Mouse (Mus musculus) embryonic facial prominence, embryonic 14.5 days (tissue): ENCODE data around the gene Tstd2. TPM values are rescaled to one million over a fixed set of nuclear protein-coding genes. Genes with fewer than 3 reads are reported as not detected.

ENCODE experiments used
- ATAC-seq: fragments of 200-750 bp; cut with Nextera tagmentation; 2 replicates; pipeline ENCODE4 v1.8.0; 2017; ENCODE audit warnings: low read depth, moderate number of reproducible peaks, moderate TSS enrichment
- DNase-seq: peaks from one replicate; pipeline ENCODE4 v3.0.0-alpha.2; 2015; ENCODE audit warnings: low spot score
- H3K27ac ChIP-seq: fragments of 300-500 bp; sonication (generic); replicated peaks from 2 replicates; pipeline ENCODE4 v1.5.1; 2014; ENCODE audit warnings: low read depth, mild to moderate bottlenecking, low read length, moderate library complexity
- H3K27me3 ChIP-seq: fragments of 300-500 bp; sonication (generic); replicated peaks from 2 replicates; pipeline ENCODE4 v1.6.1; 2014; ENCODE audit warnings: low read length; ENCODE audit not compliant: control insufficient read depth, insufficient read depth
- H3K36me3 ChIP-seq: fragments of 300-500 bp; sonication (generic); 2 replicates; pipeline ENCODE4 v1.6.1; 2014; ENCODE audit warnings: low read length, mixed read lengths; ENCODE audit not compliant: control insufficient read depth, insufficient read depth
- H3K4me1 ChIP-seq: fragments of 300-500 bp; sonication (generic); 2 replicates; pipeline ENCODE4 v1.6.1; 2014; ENCODE audit warnings: antibody characterized with exemption, low read length; ENCODE audit not compliant: control insufficient read depth, insufficient read depth
- H3K4me2 ChIP-seq: fragments of 300-500 bp; sonication (generic); 2 replicates; pipeline ENCODE4 v1.6.1; 2014; ENCODE audit warnings: low read depth, mild to moderate bottlenecking, low read length, moderate library complexity, mixed read lengths
- H3K4me3 ChIP-seq: fragments of 300-500 bp; sonication (generic); 2 replicates; pipeline ENCODE4 v1.5.1; 2014; ENCODE audit warnings: low read depth, mild to moderate bottlenecking, low read length
- H3K9ac ChIP-seq: fragments of 300-500 bp; sonication (generic); 2 replicates; pipeline ENCODE4 v1.6.1; 2014; ENCODE audit warnings: low read depth, mild to moderate bottlenecking, low read length, moderate library complexity, mixed read lengths
- H3K9me3 ChIP-seq: fragments of 300-500 bp; sonication (generic); 2 replicates; pipeline ENCODE4 v1.6.1; 2016; ENCODE audit warnings: low read length; ENCODE audit not compliant: control insufficient read depth
- WGBS: fragments of 180-500 bp; shearing (Covaris S2); extraction: QIAGEN DNeasy Blood & Tissue Kit; methylation state at CpG from one replicate; pipeline ENCODE4 v1.1.7; 2014; 5-methylcytosine and 5-hydroxymethylcytosine counted together
- polyA plus RNA-seq: library from polyadenylated mRNA; unstranded; fragments of >200 nt; fragmentation: Nextera tagmentation; extraction: Ambion mirVana; gene quantifications from 2 replicates; pipeline ENCODE4 v1.2.1, GENCODE M21; 2014

Tstd2 gene
- 15.0 and 15.4 TPM in 2 replicates for polyA plus RNA-seq

DNA sequence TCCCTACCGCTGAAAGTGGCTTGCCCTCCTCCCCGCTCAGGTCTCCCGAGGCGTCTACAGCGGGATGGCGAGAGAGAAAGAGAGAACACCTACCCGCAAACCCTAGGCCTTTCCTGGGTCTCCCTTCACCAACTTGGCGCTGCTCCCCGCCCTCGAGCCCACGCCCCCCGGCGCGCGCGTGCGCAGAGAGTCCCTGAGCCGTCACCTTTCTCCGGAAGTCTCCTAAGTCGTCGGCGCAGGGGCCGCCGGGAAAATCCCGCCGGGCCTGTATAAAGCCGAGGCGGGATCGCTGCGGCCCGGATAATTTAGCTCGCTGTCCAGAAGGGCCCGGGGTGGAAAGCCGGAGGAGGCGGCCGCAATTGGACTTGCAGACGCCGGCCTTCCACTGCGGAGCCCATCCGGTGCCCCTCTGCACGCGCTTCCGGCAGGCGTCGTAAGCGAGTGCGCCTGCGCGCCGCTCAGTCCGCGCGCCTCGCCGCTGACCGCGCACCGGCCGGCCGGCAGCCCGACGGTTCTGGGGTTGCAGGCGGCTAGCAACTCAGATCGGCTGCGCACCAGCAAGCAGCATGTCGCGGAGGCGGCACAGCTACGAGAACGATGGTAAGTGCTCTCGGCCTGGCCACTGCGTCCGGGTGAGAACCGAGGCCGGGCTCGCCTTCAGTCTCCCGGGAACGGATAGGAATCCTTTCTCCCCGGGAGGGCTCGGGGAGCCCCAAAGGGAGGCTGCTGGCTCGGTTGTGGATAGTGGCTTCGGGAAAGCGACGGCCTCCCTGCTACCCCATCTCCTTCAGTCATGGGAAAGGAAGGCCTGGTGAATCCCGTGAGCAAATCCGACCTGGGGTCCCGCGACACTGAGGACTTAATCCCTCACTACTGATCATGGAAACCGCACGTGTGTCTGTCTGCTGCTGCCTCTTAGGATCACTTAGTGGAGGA lies at the start of gene Tstd2, which contains the start of gene Ncbp1:
Gene Tstd2, minus strand, starts transcription at position 408 of the 936 bp plus-strand sequence.
Gene Ncbp1, plus strand, starts transcription at position 327 of the 936 bp plus-strand sequence.
- Histone ChIP-seq H3K9me3 (no peaks in the 10 kb centered on the region), H3K27me3 (no peaks in the 10 kb centered on the region), H3K4me2 (peak within 1 kb of the TSS; percentile 87), H3K4me1 (peaks cover 15% of the 10 kb centered on the region), H3K9ac (peak within 1 kb of the TSS; percentile 95), H3K36me3 (peaks cover 22% of the 10 kb centered on the region), H3K27ac (peak within 1 kb of the TSS; percentile 98), H3K4me3 (peak within 1 kb of the TSS; percentile 97)
- WGBS: under 1% methylated on average over 37 of the region's 90 CpGs
- DNase-seq (peak; percentile 95), ATAC-seq (peak; percentile 92)

DNA sequence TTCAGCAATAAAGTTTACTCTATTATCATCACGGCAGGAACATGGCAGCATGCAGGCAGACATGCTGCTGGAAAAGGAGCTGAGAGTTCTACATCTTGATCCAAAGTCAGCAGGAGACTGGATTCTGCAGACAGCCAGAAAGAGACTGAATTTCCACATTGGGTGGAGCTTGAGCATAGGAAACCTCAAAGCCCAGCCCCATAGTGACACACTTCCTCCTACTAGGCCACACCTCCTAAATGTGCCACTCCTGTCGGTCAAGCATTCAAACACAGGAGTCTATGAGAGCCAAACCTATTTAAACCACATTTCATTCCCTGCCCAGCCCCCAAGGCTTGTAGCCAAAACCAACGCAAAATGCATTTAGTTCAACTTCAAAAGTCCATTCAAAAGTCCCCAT lies 48.0 kb upstream of the Tstd2 start:
- no peak overlapping the region for H3K4me3 ChIP-seq
- no peaks in the 10 kb centered on the region for H3K4me1 ChIP-seq
- ATAC-seq: no peak
- peaks cover 78% of the 10 kb centered on the region for H3K36me3 ChIP-seq
- H3K27me3 ChIP-seq: no peaks in the 10 kb centered on the region
- 65% methylated on average over 3 of the region's 3 CpGs for WGBS
- no peak overlapping the region for H3K9ac ChIP-seq
- DNase-seq: no peak
- H3K4me2 ChIP-seq: no peak overlapping the region
- no peak overlapping the region for H3K27ac ChIP-seq
- no peaks in the 10 kb centered on the region for H3K9me3 ChIP-seq

DNA sequence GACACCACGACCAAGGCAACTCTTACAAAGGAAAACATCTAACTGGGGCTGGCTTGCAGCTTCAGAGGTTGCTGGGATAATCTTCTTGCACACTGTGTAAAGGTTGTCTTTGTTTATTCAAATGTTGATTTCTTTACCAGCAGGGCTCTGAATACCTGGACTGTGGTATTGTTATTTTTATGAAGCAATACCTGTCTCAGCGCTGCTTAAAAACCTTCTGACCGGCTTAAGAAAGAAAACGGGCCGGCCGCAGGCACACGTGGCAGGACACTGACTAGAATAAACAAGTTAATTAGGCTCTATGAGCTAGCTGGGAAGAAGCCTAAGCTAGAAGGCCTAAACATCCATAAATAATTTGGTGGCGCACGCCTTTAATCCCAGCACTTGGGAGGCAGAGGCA lies 47.4 kb upstream of the Tstd2 start:
- ATAC-seq (no peak), DNase-seq (no peak)
- no peaks in the 10 kb centered on the region for H3K4me1 ChIP-seq
- 82% methylated on average over 9 of the region's 9 CpGs for WGBS
- no peak overlapping the region for H3K9ac ChIP-seq
- H3K27ac ChIP-seq: no peak overlapping the region
- peaks cover 79% of the 10 kb centered on the region for H3K36me3 ChIP-seq
- H3K4me3 ChIP-seq: no peak overlapping the region
- no peak overlapping the region for H3K4me2 ChIP-seq
- no peaks in the 10 kb centered on the region for H3K27me3 ChIP-seq
- no peaks in the 10 kb centered on the region for H3K9me3 ChIP-seq

DNA sequence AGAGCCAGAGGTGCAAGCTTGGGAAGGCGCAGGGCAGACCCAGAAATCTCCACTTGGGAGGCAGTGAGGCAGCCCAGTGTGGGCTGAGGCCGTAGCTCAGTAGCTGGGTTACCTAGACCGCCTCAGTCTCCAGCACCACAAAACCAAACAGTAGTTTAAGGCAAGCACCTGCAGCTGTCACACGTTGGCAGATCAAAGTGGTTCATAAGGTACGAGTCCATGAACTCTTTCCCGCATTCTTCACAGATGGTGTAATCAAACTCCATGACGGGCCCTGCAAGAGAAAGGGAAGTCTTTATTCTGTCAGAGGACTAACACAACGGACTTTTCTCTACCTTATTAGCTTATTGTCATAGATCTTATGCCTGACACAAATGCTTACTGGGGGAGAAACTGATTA lies 46.9 kb upstream of the Tstd2 start:
- no peaks in the 10 kb centered on the region for H3K4me1 ChIP-seq
- DNase-seq (peak; percentile 30), ATAC-seq (0 out of 2 replicates have a peak, but pooled peaks have one; percentile 41)
- WGBS: 63% methylated on average over 8 of the region's 8 CpGs
- no peaks in the 10 kb centered on the region for H3K9me3 ChIP-seq
- no peaks in the 10 kb centered on the region for H3K27me3 ChIP-seq
- H3K36me3 ChIP-seq: peaks cover 77% of the 10 kb centered on the region
- no peak overlapping the region for H3K4me3 ChIP-seq
- H3K27ac ChIP-seq: no peak overlapping the region
- no peak overlapping the region for H3K9ac ChIP-seq
- H3K4me2 ChIP-seq: no peak overlapping the region

DNA sequence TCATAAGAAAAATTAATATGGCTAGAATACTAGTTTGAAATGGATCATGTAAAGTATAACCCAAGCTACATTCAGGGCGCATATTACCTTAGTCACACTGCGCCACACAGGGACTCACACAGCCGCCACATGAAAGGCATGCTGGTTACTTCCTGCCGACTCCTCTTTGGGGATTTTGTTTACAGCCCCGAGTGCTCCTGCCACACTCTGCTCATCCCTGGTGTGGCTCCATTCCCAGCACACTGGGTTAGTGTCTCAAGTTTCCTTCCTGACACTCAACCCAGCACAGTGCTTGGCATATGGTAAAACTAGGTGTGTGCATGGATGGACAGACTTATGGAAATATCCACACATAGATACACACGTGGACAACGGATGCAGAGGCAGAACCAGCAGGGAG lies 43.7 kb upstream of the Tstd2 start:
- no peaks in the 10 kb centered on the region for H3K9me3 ChIP-seq
- H3K4me3 ChIP-seq: no peak overlapping the region
- peaks cover 77% of the 10 kb centered on the region for H3K36me3 ChIP-seq
- no peak for DNase-seq
- no peaks in the 10 kb centered on the region for H3K27me3 ChIP-seq
- no peak overlapping the region for H3K27ac ChIP-seq
- no peak overlapping the region for H3K9ac ChIP-seq
- no peak for ATAC-seq
- H3K4me2 ChIP-seq: no peak overlapping the region
- 78% methylated on average over 7 of the region's 7 CpGs for WGBS
- no peaks in the 10 kb centered on the region for H3K4me1 ChIP-seq

DNA sequence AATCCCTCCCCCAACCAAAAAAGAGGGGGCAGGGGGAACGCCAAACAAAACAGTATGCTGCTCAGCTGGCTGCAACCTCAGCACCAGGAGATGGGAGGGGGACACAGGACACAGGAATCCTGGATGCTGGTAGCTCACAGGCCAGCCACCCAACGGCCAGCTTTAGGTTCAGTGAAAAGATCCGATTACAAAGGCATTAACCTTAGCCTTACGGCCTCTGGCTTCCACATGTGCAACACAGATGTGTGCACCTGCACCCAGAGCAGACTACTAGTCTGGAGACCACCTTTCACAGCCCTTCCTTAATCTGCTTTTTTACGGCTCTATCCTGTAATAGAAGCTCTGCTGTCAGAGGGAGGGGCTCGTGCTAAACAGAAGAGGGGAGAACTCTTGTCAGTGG lies 42.7 kb upstream of the Tstd2 start:
- WGBS: 20% methylated on average over 6 of the region's 6 CpGs
- Histone ChIP-seq H3K36me3 (peaks cover 83% of the 10 kb centered on the region), H3K27me3 (no peaks in the 10 kb centered on the region), H3K4me3 (no peak overlapping the region), H3K4me2 (no peak overlapping the region), H3K9me3 (no peaks in the 10 kb centered on the region), H3K4me1 (no peaks in the 10 kb centered on the region), H3K9ac (no peak overlapping the region), H3K27ac (no peak overlapping the region)
- DNase-seq (no peak), ATAC-seq (no peak)

DNA sequence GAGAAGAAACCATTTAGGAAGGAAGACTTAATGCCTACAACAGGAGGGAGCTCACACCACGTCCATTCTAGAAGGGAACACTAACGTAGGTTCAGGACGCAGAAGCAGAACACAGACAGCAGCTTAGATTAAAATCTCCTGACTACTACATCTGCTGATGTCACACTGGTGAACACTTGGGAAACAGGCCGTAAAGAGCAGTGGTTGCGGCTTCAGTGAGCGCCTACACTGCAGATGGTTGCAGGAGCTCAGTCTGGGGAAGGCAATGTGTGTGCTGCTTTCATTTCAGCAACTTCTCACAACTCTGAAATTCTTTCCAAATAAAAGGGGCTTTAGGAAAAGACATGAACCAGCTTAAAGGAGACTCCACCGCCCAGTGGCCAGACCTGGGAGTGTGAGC lies 39.0 kb upstream of the Tstd2 start:
- DNase-seq: no peak
- no peak for ATAC-seq
- Histone ChIP-seq H3K27me3 (no peaks in the 10 kb centered on the region), H3K4me1 (no peaks in the 10 kb centered on the region), H3K27ac (no peak overlapping the region), H3K36me3 (peaks cover 82% of the 10 kb centered on the region), H3K9me3 (no peaks in the 10 kb centered on the region), H3K4me3 (no peak overlapping the region), H3K9ac (no peak overlapping the region), H3K4me2 (no peak overlapping the region)
- WGBS: 82% methylated on average over 7 of the region's 7 CpGs

DNA sequence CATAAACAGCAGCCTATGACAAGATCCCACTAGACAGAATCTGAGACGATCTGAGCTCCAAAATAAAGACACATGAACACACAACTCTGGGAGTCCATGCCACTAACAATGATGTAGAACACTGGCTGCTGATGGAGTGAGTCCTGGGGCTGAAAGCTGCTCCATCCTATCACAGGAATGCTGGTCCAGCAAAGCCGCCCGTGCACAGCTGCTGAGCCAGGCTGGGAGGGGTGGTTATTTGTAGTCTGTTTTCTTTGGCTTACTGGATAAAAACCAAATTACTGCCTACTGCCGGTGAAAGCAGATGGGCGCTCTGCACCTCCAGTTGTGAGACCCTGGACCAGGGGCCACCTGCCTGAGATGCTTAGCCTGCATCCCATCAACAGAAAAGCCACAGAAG lies 38.5 kb upstream of the Tstd2 start:
- H3K36me3 ChIP-seq: peaks cover 82% of the 10 kb centered on the region
- 65% methylated on average over 5 of the region's 5 CpGs for WGBS
- H3K27ac ChIP-seq: no peak overlapping the region
- H3K9me3 ChIP-seq: no peaks in the 10 kb centered on the region
- no peaks in the 10 kb centered on the region for H3K4me1 ChIP-seq
- no peak overlapping the region for H3K4me2 ChIP-seq
- H3K9ac ChIP-seq: no peak overlapping the region
- DNase-seq (no peak), ATAC-seq (no peak)
- H3K27me3 ChIP-seq: no peaks in the 10 kb centered on the region
- no peak overlapping the region for H3K4me3 ChIP-seq

DNA sequence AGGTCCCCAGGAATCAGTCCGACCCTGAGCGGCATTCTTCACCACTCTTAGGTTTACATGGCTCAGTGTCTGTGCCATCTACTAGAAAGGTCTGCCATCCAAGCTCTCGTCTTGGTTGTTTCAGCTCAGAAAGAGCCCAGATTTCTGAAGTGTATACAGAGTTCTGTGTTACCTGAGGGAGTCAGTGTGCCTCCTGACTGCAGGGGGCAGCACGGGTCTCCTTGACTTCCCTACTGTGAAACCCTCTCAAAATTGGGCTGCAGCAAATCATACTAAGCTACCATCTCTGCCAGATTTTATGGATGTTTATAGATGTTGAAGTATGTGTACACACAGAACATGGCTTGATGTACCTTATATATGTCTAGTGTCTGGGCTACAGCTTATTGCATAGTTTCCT lies 37.8 kb upstream of the Tstd2 start:
- Histone ChIP-seq H3K4me3 (no peak overlapping the region), H3K4me1 (no peaks in the 10 kb centered on the region), H3K27ac (no peak overlapping the region), H3K27me3 (no peaks in the 10 kb centered on the region), H3K36me3 (peaks cover 84% of the 10 kb centered on the region), H3K4me2 (no peak overlapping the region), H3K9ac (no peak overlapping the region), H3K9me3 (no peaks in the 10 kb centered on the region)
- 83% methylated on average over 4 of the region's 4 CpGs for WGBS
- DNase-seq: no peak
- no peak for ATAC-seq
